Mouse (Mus musculus): ENCODE results near the gene Zc3h12b.
"Not testable (repeated sequence)": the region's sequence is repeated elsewhere in the genome, so short reads cannot be mapped to it uniquely, and the experiment has no call there.

The Zc3h12b gene

GRCm38 (mm10) chrX:95711227-95712111 is at the start of gene Zc3h12b:
Gene Zc3h12b, plus strand, starts transcription at chrX:95711678.
- no peak for DNase-seq (ENCODE audit: low read depth)

GRCm38 (mm10) chrX:95682206-95682605 is 29.3 kb upstream of the Zc3h12b start:
- DNase-seq (ENCODE audit: low read depth): no peak

- DNase-seq (ENCODE audit: low read depth): no peak
These were observed 24.4 kb upstream of the Zc3h12b start for GRCm38 (mm10) chrX:95687119-95687518.

GRCm38 (mm10) chrX:95738253-95738652 is 26.8 kb downstream of the Zc3h12b start:
- DNase-seq (ENCODE audit: low read depth): peak; percentile 1

- no peak for DNase-seq (ENCODE audit: low read depth)
These were observed 84.4 kb downstream of the Zc3h12b start for GRCm38 (mm10) chrX:95795881-95796280.

GRCm38 (mm10) chrX:95801790-95802189 is 90.3 kb downstream of the Zc3h12b start:
- no peak for DNase-seq (ENCODE audit: low read depth)

GRCm38 (mm10) chrX:95852806-95853205 is 141.3 kb downstream of the Zc3h12b start:
- no peak for DNase-seq (ENCODE audit: low read depth)

GRCm38 (mm10) chrX:95881111-95881510 is 169.6 kb downstream of the Zc3h12b start:
- no peak for DNase-seq (ENCODE audit: low read depth)

- DNase-seq (ENCODE audit: low read depth): no peak
These were observed 191.2 kb downstream of the Zc3h12b start for GRCm38 (mm10) chrX:95902716-95903115.

- no peak for DNase-seq (ENCODE audit: low read depth)
These were observed 224.0 kb downstream of the Zc3h12b start for GRCm38 (mm10) chrX:95935481-95935880.

- DNase-seq (ENCODE audit: low read depth): no peak
These were observed 234.0 kb downstream of the Zc3h12b start for GRCm38 (mm10) chrX:95945496-95945895.

- no peak for DNase-seq (ENCODE audit: low read depth)
These were observed 236.7 kb downstream of the Zc3h12b start for GRCm38 (mm10) chrX:95948135-95948534.

- no peak for DNase-seq (ENCODE audit: low read depth)
These were observed 239.3 kb downstream of the Zc3h12b start for GRCm38 (mm10) chrX:95950776-95951175.

- DNase-seq (ENCODE audit: low read depth): peak; percentile 84
These were observed 245.2 kb downstream of the Zc3h12b start, which contains the start of gene Las1l for GRCm38 (mm10) chrX:95956497-95957293. Gene Las1l, minus strand, starts transcription at chrX:95956962.

- not testable (repeated sequence) for DNase-seq (ENCODE audit: low read depth)
These were observed 246.0 kb downstream of the Zc3h12b start for GRCm38 (mm10) chrX:95957461-95957860.

GRCm38 (mm10) chrX:95963366-95963765 is 251.9 kb downstream of the Zc3h12b start:
- DNase-seq (ENCODE audit: low read depth): no peak

GRCm38 (mm10) chrX:95965036-95965435 is 253.6 kb downstream of the Zc3h12b start:
- DNase-seq (ENCODE audit: low read depth): no peak

- peak; percentile 53 for DNase-seq (ENCODE audit: low read depth)
These were observed 256.5 kb downstream of the Zc3h12b start for GRCm38 (mm10) chrX:95967847-95968593.

GRCm38 (mm10) chrX:95968594-95968965 is 257.1 kb downstream of the Zc3h12b start:
- peak; percentile 80 for DNase-seq (ENCODE audit: low read depth)

GRCm38 (mm10) chrX:95969116-95969515 is 257.6 kb downstream of the Zc3h12b start:
- no peak for DNase-seq (ENCODE audit: low read depth)

- DNase-seq (ENCODE audit: low read depth): no peak
These were observed 258.5 kb downstream of the Zc3h12b start for GRCm38 (mm10) chrX:95969936-95970335.
